Mouse (Mus musculus) thymus, adult 18-20 months (tissue): ENCODE results near the gene Erc1.

Experiments
- DNase-seq, 2 experiments: peaks; one replicate each; pipeline ENCODE4 v3.0.0; 2022; ENCODE audit warnings: mixed read lengths in 2 of 2

Gene Erc1

GRCm38 (mm10) chr6:119584061-119584460 lies 263.9 kb downstream of the Erc1 start:
- no peak for DNase-seq

GRCm38 (mm10) chr6:119583165-119583564 lies 264.8 kb downstream of the Erc1 start:
- no peak for DNase-seq

- DNase-seq: no peak
Measured at GRCm38 (mm10) chr6:119576706-119577105, 271.3 kb downstream of the Erc1 start.

- no peak for DNase-seq
Measured at GRCm38 (mm10) chr6:119575331-119575730, 272.6 kb downstream of the Erc1 start.

- DNase-seq: no peak
Measured at GRCm38 (mm10) chr6:119572296-119572695, 275.7 kb downstream of the Erc1 start.

GRCm38 (mm10) chr6:119570797-119571196 lies 277.2 kb downstream of the Erc1 start:
- no peak for DNase-seq

GRCm38 (mm10) chr6:119568339-119568738 lies 279.6 kb downstream of the Erc1 start:
- DNase-seq: no peak

- DNase-seq: no peak
Measured at GRCm38 (mm10) chr6:119565451-119566379, 282.3 kb downstream of the Erc1 start.

- no peak for DNase-seq
Measured at GRCm38 (mm10) chr6:119562558-119562957, 285.4 kb downstream of the Erc1 start.

- DNase-seq: no peak
Measured at GRCm38 (mm10) chr6:119558855-119559254, 289.1 kb downstream of the Erc1 start.

GRCm38 (mm10) chr6:119554439-119554838 lies 293.5 kb downstream of the Erc1 start:
- DNase-seq: no peak

GRCm38 (mm10) chr6:119544518-119544864 lies 303.5 kb downstream of the Erc1 start:
- peak in 1 of 2 experiments; percentile 20 for DNase-seq

- DNase-seq: no peak
Measured at GRCm38 (mm10) chr6:119543803-119544517, 304.0 kb downstream of the Erc1 start, which contains the start of gene Wnt5b. TSS of gene Wnt5b (minus strand) at chr6:119544347.

- no peak for DNase-seq
Measured at GRCm38 (mm10) chr6:119543456-119543802, 304.5 kb downstream of the Erc1 start.

GRCm38 (mm10) chr6:119535867-119536266 lies 312.1 kb downstream of the Erc1 start:
- DNase-seq: no peak

GRCm38 (mm10) chr6:119533170-119533709 lies 314.7 kb downstream of the Erc1 start:
- no peak for DNase-seq

- DNase-seq: no peak
Measured at GRCm38 (mm10) chr6:119529659-119530058, 318.3 kb downstream of the Erc1 start.

- DNase-seq: no peak
Measured at GRCm38 (mm10) chr6:119526498-119526897, 321.5 kb downstream of the Erc1 start.

GRCm38 (mm10) chr6:119521931-119522391 lies 326.0 kb downstream of the Erc1 start:
- peak; percentile 30 to 60 for DNase-seq

GRCm38 (mm10) chr6:119521482-119521900 lies 326.5 kb downstream of the Erc1 start:
- no peak for DNase-seq
